Mouse (Mus musculus) liver, adult 2 months (tissue): ENCODE measurements around the gene Ppp3ca.

Experiments used
- CTCF ChIP-seq: fragments of 200-500 bp; IDR thresholded peaks from 2 replicates; pipeline ENCODE4 v1.5.1; 2011; ENCODE audit warnings: low read depth, low read length, control low read depth
- POLR2A ChIP-seq: fragments of 200-500 bp; IDR thresholded peaks from 2 replicates; pipeline ENCODE4 v1.6.1; 2011; ENCODE audit warnings: low read length, control low read depth; ENCODE audit not compliant: insufficient read depth; ENCODE audit errors: extremely low read depth

DNA sequence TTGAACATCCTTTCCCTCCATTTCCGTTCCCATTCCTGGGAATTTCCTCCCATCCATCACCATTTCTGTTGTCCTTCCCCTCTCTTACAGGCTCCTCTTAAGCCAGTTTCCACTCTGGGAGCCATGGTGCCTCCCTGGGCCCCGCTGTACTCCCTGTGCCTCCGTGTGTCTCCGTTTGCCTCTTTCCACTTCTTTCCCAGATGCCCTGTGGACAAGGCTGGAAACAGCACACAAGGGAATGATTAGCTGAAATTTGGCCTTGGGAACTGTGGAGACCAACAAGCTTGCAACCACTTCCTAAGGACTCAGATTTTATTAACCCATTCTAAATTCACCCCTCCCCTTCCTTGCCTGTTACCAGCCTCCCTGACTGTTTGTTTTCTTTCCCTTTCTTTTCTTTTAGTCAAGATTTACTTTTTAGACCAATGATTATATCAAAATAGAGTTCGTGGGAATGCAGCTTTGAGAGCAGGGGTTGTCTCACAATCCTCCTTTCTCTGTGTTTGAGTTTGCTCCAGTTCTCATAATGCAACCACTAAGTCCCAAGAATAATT, 93.9 kb downstream of the Ppp3ca start:
- no peak for TF ChIP-seq CTCF
- no peak for TF ChIP-seq POLR2A
